Mouse (Mus musculus) NIH3T3 (cell line): ENCODE measurements around the gene Lrit2.

Source experiments
- DNase-seq: peaks from one replicate; pipeline ENCODE4 v3.0.0-alpha.2; 2012; ENCODE audit warnings: low read depth

The Lrit2 gene

GRCm38 (mm10) chr14:37111371-37111770 is 43.6 kb downstream of the Lrit2 start:
- DNase-seq = no peak

GRCm38 (mm10) chr14:37112931-37113330 is 45.2 kb downstream of the Lrit2 start:
- DNase-seq = no peak

GRCm38 (mm10) chr14:37113922-37114321 is 46.2 kb downstream of the Lrit2 start, which contains the start of gene 2610528A11Rik:
2610528A11Rik (minus strand) TSS chr14:37114022.
- no peak for DNase-seq

- DNase-seq = no peak
These were observed 51.5 kb downstream of the Lrit2 start for GRCm38 (mm10) chr14:37119233-37119632.
